Mouse (Mus musculus): ENCODE measurements around the gene Syt16. TPM values are rescaled to one million over a fixed set of nuclear protein-coding genes. Genes with fewer than 3 reads are reported as not detected.

Gene Syt16
- total and polyA plus RNA-seq, 3 experiments = 0.05 TPM; not detected in 2

DNA sequence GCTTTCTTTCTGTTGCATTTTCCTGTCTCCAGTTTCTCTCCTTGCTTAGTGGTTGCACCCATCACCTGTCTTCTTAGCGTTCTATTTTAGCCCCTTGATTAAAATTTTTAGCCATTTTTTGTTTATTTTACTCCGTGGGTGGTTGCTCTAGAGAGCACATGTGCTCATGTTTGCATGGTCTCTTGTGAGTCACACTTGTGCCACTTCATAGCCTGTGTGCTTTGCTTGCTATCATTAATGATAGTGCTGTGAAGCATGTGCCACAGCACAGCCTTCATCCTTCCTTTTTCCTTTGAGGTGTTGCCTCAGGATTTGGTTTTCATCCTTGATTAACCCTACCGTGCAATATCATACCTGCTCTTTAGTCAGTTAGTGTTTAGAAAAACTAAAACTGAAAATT is 214.7 kb downstream of the Syt16 start:
- Histone ChIP-seq H3K4me2 (ENCODE audit: insufficient read depth, low read depth, poor library complexity, severe bottlenecking) (no peak overlapping the region), H3K79me2 (replicated peaks; ENCODE audit: control insufficient read depth, extremely low read depth, insufficient read depth, poor library complexity, severe bottlenecking) (no peaks in the 10 kb centered on the region), H3K4me1 (ENCODE audit: control insufficient read depth in 1 of 2, insufficient read depth in 2 of 2) (no peaks in the 10 kb centered on the region), H3K36me3 (replicated peaks in 1 of 2; ENCODE audit: control insufficient read depth in 1 of 2, insufficient read depth in 1 of 2, low read length in 1 of 2) (no peaks in the 10 kb centered on the region), H3K27ac (ENCODE audit: insufficient read depth, low read depth) (no peak overlapping the region), H3K27me3 (replicated peaks) (no peaks in the 10 kb centered on the region), H3K4me3 (replicated peaks in 1 of 3; ENCODE audit: low read depth in 2 of 3, low read length in 2 of 3, poor library complexity in 1 of 3) (no peak overlapping the region), H3K9ac (ENCODE audit: insufficient read depth, low read depth) (no peak overlapping the region), H3K9me3 (replicated peaks; ENCODE audit: low read length) (no peaks in the 10 kb centered on the region)
- in situ Hi-C loops (cut with MboI; ENCODE audit: low pct_ligation_motif_present, low pct_unique_long_range_greater_than_20kb, low sequenced_read_pairs) = no loop called here
- no peak for TF ChIP-seq MAFK (IDR thresholded peaks at IDR 0.05; ENCODE audit: insufficient replicate concordance, low read length)
- TF ChIP-seq JUN (IDR thresholded peaks at IDR 0.05; ENCODE audit: insufficient read depth, low read depth, low read length) = no peak
- TF ChIP-seq SMC3 (IDR thresholded peaks at IDR 0.05; ENCODE audit: low read depth, low read length) = no peak
- no peak for TF ChIP-seq RAD21 (IDR thresholded peaks at IDR 0.05; ENCODE audit: low read depth, low read length)
- no peak for TF ChIP-seq MAZ (IDR thresholded peaks at IDR 0.05; ENCODE audit: low read depth, low read length)
- no peak for DNase-seq (ENCODE audit: extremely low read depth)
- dilution Hi-C loops (cut with MboI; ENCODE audit: extremely low pct_ligation_motif_present, extremely low pct_unique_long_range_greater_than_20kb, low sequenced_read_pairs) = no loop called here

DNA sequence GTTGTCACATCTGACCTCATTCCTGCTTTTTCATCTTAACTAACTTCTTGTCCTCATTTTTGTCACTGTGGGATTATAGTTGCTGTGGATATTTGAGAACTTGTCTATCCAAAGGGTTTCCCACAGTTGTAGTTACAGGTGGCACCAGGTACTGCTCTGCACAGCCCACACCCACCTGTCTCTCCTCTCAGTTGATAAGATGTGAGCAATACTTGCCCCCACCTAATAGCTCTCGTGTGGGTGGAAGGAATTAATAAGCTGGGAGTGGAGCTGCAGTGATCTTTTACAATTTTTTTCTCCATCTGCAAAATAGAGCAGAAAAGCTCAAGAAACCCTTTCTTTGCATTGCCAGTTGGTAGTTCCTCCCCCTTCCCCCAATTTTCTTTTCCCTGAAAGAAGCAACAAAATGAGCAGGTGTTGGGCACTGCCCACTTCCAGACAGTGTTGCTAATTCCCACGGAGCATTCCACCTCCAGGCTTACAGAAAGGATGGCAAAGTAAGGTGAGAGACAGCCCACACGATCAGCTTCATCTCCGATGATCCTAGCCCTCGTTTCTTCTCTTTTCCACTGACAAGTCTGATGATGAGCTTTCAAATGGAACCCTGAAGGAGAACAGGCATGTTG is 218.8 kb downstream of the Syt16 start:
- no peak overlapping the region for H3K4me3 ChIP-seq (replicated peaks in 1 of 3; ENCODE audit: low read depth in 2 of 3, low read length in 2 of 3, poor library complexity in 1 of 3)
- H3K27ac ChIP-seq (ENCODE audit: insufficient read depth, low read depth) = no peak overlapping the region
- H3K27me3 ChIP-seq (replicated peaks) = no peaks in the 10 kb centered on the region
- no peaks in the 10 kb centered on the region for H3K4me1 ChIP-seq (ENCODE audit: control insufficient read depth in 1 of 2, insufficient read depth in 2 of 2)
- in situ Hi-C loops (cut with MboI; ENCODE audit: low pct_ligation_motif_present, low pct_unique_long_range_greater_than_20kb, low sequenced_read_pairs) = no loop called here
- no peak for DNase-seq (ENCODE audit: extremely low read depth)
- H3K9me3 ChIP-seq (replicated peaks; ENCODE audit: low read length) = no peaks in the 10 kb centered on the region
- H3K79me2 ChIP-seq (replicated peaks; ENCODE audit: control insufficient read depth, extremely low read depth, insufficient read depth, poor library complexity, severe bottlenecking) = no peaks in the 10 kb centered on the region
- H3K9ac ChIP-seq (ENCODE audit: insufficient read depth, low read depth) = no peak overlapping the region
- H3K4me2 ChIP-seq (ENCODE audit: insufficient read depth, low read depth, poor library complexity, severe bottlenecking) = no peak overlapping the region
- TF ChIP-seq JUND (conservative IDR thresholded peaks at IDR 0.05; ENCODE audit: low read depth, low read length) = no peak
- no peak for TF ChIP-seq BHLHE40 (IDR thresholded peaks at IDR 0.05; ENCODE audit: low read depth, low read length)
- TF ChIP-seq JUN (IDR thresholded peaks at IDR 0.05; ENCODE audit: insufficient read depth, low read depth, low read length) = no peak
- TF ChIP-seq MAX (IDR thresholded peaks at IDR 0.05; ENCODE audit: low read length) = no peak
- no peak for TF ChIP-seq ZMIZ1 (IDR thresholded peaks at IDR 0.05; ENCODE audit: low read depth, low read length)
- TF ChIP-seq CTCF (conservative IDR thresholded peaks at IDR 0.05 in 1 of 2, IDR thresholded peaks at IDR 0.05 in 1 of 2; ENCODE audit: low read depth in 2 of 2, low read length in 2 of 2) = no peak
- H3K36me3 ChIP-seq (replicated peaks in 1 of 2; ENCODE audit: control insufficient read depth in 1 of 2, insufficient read depth in 1 of 2, low read length in 1 of 2) = no peaks in the 10 kb centered on the region
- dilution Hi-C loops (cut with MboI; ENCODE audit: extremely low pct_ligation_motif_present, extremely low pct_unique_long_range_greater_than_20kb, low sequenced_read_pairs) = no loop called here

DNA sequence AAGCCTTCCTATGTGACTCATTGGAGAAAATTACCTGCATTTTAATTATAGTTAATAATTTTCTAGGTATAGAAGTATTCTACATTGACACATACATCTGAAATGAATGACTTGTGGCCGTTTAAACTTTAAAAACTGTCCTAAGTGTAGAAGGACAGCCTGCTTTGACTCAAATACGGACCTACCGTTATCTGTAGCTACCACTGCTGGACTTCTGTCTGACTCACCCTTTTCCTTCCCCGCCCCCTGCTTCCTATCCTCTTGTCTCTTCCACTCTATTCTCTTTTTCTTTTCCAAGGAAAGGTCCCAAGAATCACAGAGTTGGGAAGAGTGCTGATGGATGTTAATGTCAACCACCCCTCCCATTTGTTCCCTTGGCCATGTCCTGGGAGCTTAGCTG is 222.4 kb downstream of the Syt16 start:
- in situ Hi-C loops (cut with MboI; ENCODE audit: low pct_ligation_motif_present, low pct_unique_long_range_greater_than_20kb, low sequenced_read_pairs) = no loop called here
- TF ChIP-seq UBTF (IDR thresholded peaks at IDR 0.05; ENCODE audit: low read depth, low read length) (no peak), CHD1 (IDR thresholded peaks at IDR 0.05; ENCODE audit: low read depth, low read length) (no peak), USF1 (IDR thresholded peaks at IDR 0.05; ENCODE audit: low read depth, low read length) (no peak), MYC (IDR thresholded peaks at IDR 0.05; ENCODE audit: low read depth, low read length) (no peak), ELF1 (IDR thresholded peaks at IDR 0.05; ENCODE audit: low read depth, low read length) (no peak), NELFE (IDR thresholded peaks at IDR 0.05; ENCODE audit: low read depth, low read length) (no peak), HCFC1 (IDR thresholded peaks at IDR 0.05; ENCODE audit: low read depth, low read length) (no peak), SIN3A (IDR thresholded peaks at IDR 0.05; ENCODE audit: low read length) (no peak), POLR2A (IDR thresholded peaks at IDR 0.05; ENCODE audit: low read depth, low read length) (no peak), EP300 (IDR thresholded peaks at IDR 0.05; ENCODE audit: low read length) (no peak), POLR2AphosphoS2 (IDR thresholded peaks at IDR 0.05; ENCODE audit: low read depth, low read length) (no peak), CTCF (conservative IDR thresholded peaks at IDR 0.05 in 1 of 2, IDR thresholded peaks at IDR 0.05 in 1 of 2; ENCODE audit: low read depth in 2 of 2, low read length in 2 of 2) (no peak), TBP (conservative IDR thresholded peaks at IDR 0.05; ENCODE audit: low read depth, low read length) (no peak), SMC3 (IDR thresholded peaks at IDR 0.05; ENCODE audit: low read depth, low read length) (no peak), MAFK (IDR thresholded peaks at IDR 0.05; ENCODE audit: insufficient replicate concordance, low read length) (no peak), MXI1 (IDR thresholded peaks at IDR 0.05; ENCODE audit: low read depth, low read length) (no peak), E2F4 (IDR thresholded peaks at IDR 0.05; ENCODE audit: insufficient replicate concordance, low read depth, low read length) (no peak), RAD21 (IDR thresholded peaks at IDR 0.05; ENCODE audit: low read depth, low read length) (no peak), ZMIZ1 (IDR thresholded peaks at IDR 0.05; ENCODE audit: low read depth, low read length) (no peak), ETS1 (conservative IDR thresholded peaks at IDR 0.05; ENCODE audit: low read depth, low read length) (no peak)

More for the DNA sequence above, 222.4 kb downstream of the Syt16 start:
- Histone ChIP-seq H3K36me3 (replicated peaks in 1 of 2; ENCODE audit: control insufficient read depth in 1 of 2, insufficient read depth in 1 of 2, low read length in 1 of 2) (no peaks in the 10 kb centered on the region), H3K4me3 (replicated peaks in 1 of 3; ENCODE audit: low read depth in 2 of 3, low read length in 2 of 3, poor library complexity in 1 of 3) (no peak overlapping the region), H3K79me2 (replicated peaks; ENCODE audit: control insufficient read depth, extremely low read depth, insufficient read depth, poor library complexity, severe bottlenecking) (no peaks in the 10 kb centered on the region), H3K27me3 (replicated peaks) (no peaks in the 10 kb centered on the region), H3K27ac (ENCODE audit: insufficient read depth, low read depth) (no peak overlapping the region), H3K9me3 (replicated peaks; ENCODE audit: low read length) (no peaks in the 10 kb centered on the region), H3K9ac (ENCODE audit: insufficient read depth, low read depth) (no peak overlapping the region), H3K4me2 (ENCODE audit: insufficient read depth, low read depth, poor library complexity, severe bottlenecking) (no peak overlapping the region), H3K4me1 (ENCODE audit: control insufficient read depth in 1 of 2, insufficient read depth in 2 of 2) (no peaks in the 10 kb centered on the region)
- dilution Hi-C loops (cut with MboI; ENCODE audit: extremely low pct_ligation_motif_present, extremely low pct_unique_long_range_greater_than_20kb, low sequenced_read_pairs) = no loop called here
- DNase-seq (ENCODE audit: extremely low read depth) = no peak
